Mouse (Mus musculus): ENCODE results near the gene Trit1.

DNA sequence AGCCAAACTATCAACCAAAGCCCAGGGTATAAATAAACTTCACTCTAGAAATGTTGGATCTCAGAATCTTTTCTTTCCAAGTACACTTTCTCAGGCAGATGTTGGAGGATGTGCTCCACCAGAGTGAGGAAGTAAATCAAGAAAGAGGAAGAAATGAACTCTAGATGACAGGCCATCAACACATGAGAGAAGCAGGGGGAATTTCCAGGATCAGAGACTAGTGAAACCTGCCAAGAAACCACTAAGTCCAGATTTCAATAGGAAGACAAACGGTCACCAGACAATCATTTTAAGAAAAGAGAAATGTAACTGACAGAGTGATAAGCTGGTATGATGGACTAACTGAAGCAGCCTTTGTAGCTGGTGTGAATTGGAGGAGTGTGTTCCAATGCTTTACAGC, 25.2 kb upstream of the Trit1 start:
- TF ChIP-seq MAX (IDR thresholded peaks at IDR 0.05) (no peak), CTCF (IDR thresholded peaks at IDR 0.05; ENCODE audit: control insufficient read depth, insufficient read depth, insufficient read length) (no peak), USF1 (IDR thresholded peaks at IDR 0.05; ENCODE audit: low read depth) (no peak), CEBPB (IDR thresholded peaks at IDR 0.05; ENCODE audit: low read depth) (no peak)

All from C2C12 (cell line).